Mouse (Mus musculus) neutrophil, adult 5-6 weeks (primary cell): ENCODE measurements around the gene Mical3. TPM values are rescaled to one million over a fixed set of nuclear protein-coding genes. Genes with fewer than 3 reads are reported as not detected.

Experiments
- ATAC-seq: fragments of 151-379, 151-347 bp; 2 replicates; pipeline ENCODE4 v1.8.0; 2017; ENCODE audit warnings: mild to moderate bottlenecking, moderate TSS enrichment; ENCODE audit not compliant: insufficient number of reproducible peaks, poor library complexity, low FRiP score, severe bottlenecking; ENCODE audit errors: extremely low read depth
- total RNA-seq: library from RNA; stranded (forward); fragments of 200-1000 nt; gene quantifications from 2 replicates; pipeline ENCODE4 v1.2.3, GENCODE M21; 2017

The Mical3 gene
- total RNA-seq, 1 experiment from 2014 or later, result 13.6 TPM

- no peak for ATAC-seq
These were observed 94.9 kb downstream of the Mical3 start for GRCm38 (mm10) chr6:121035929-121036328.

GRCm38 (mm10) chr6:121035268-121035667 is 95.5 kb downstream of the Mical3 start:
- ATAC-seq, result no peak

GRCm38 (mm10) chr6:121033250-121033649 is 97.5 kb downstream of the Mical3 start:
- no peak for ATAC-seq

GRCm38 (mm10) chr6:121031370-121031769 is 99.4 kb downstream of the Mical3 start:
- no peak for ATAC-seq

- ATAC-seq, result no peak
These were observed 100.8 kb downstream of the Mical3 start for GRCm38 (mm10) chr6:121029897-121030589.

GRCm38 (mm10) chr6:121028514-121028913 is 102.3 kb downstream of the Mical3 start:
- no peak for ATAC-seq

- no peak for ATAC-seq
These were observed 103.5 kb downstream of the Mical3 start for GRCm38 (mm10) chr6:121027314-121027713.

GRCm38 (mm10) chr6:121026866-121027265 is 103.9 kb downstream of the Mical3 start:
- no peak for ATAC-seq

GRCm38 (mm10) chr6:121026019-121026584 is 104.7 kb downstream of the Mical3 start:
- ATAC-seq, result no peak

- no peak for ATAC-seq
These were observed 112.7 kb downstream of the Mical3 start for GRCm38 (mm10) chr6:121018147-121018546.

GRCm38 (mm10) chr6:121017436-121018031 is 113.3 kb downstream of the Mical3 start:
- no peak for ATAC-seq

GRCm38 (mm10) chr6:121016097-121016496 is 114.7 kb downstream of the Mical3 start:
- ATAC-seq, result no peak

- ATAC-seq, result no peak
These were observed 116.5 kb downstream of the Mical3 start for GRCm38 (mm10) chr6:121014339-121014738.

- no peak; the same call in 1 of the 2 replicates for ATAC-seq
These were observed 117.0 kb downstream of the Mical3 start for GRCm38 (mm10) chr6:121013750-121014149.

GRCm38 (mm10) chr6:121011709-121012108 is 119.1 kb downstream of the Mical3 start:
- no peak for ATAC-seq

GRCm38 (mm10) chr6:121009651-121010050 is 121.1 kb downstream of the Mical3 start:
- ATAC-seq, result no peak

- no peak for ATAC-seq
These were observed 125.8 kb downstream of the Mical3 start for GRCm38 (mm10) chr6:121004959-121005358.

GRCm38 (mm10) chr6:121002952-121003351 is 127.8 kb downstream of the Mical3 start:
- no peak for ATAC-seq

GRCm38 (mm10) chr6:120999860-121000526 is 130.8 kb downstream of the Mical3 start:
- ATAC-seq, result no peak

- ATAC-seq, result no peak
These were observed 131.7 kb downstream of the Mical3 start for GRCm38 (mm10) chr6:120999087-120999486.
